Mouse (Mus musculus) cortical plate, adult 2 months (tissue): ENCODE data around the gene Prickle4.

Experiments used
- CTCF ChIP-seq: fragments of 200-500 bp; IDR thresholded peaks from 2 replicates; pipeline ENCODE4 v1.5.1; 2011; ENCODE audit warnings: mild to moderate bottlenecking, control low read depth, low read length; ENCODE audit not compliant: insufficient read depth; ENCODE audit errors: extremely low read depth
- POLR2A ChIP-seq: fragments of 200-500 bp; IDR thresholded peaks from 2 replicates; pipeline ENCODE4 v1.6.1; 2011; ENCODE audit warnings: mild to moderate bottlenecking, low read length, control low read depth; ENCODE audit not compliant: insufficient read depth; ENCODE audit errors: extremely low read depth

GRCm38 (mm10) chr17:47694503-47695336, at the start of gene Prickle4:
- TF ChIP-seq CTCF (peak; percentile 45), POLR2A (peak; percentile 35; the same call in 1 of the 2 replicates)
